ENCODE assay signal across 14 mouse cellular contexts in genomic region chr15:13859193-13859592, GRCm38 (mm10).
A peak's percentile ranks its signal among the peaks of the same experiment; 100 is the strongest.
DNase-seq lines count a peak whose midpoint lies in the region; ATAC-seq and TF ChIP-seq lines count a peak whose summit lies in the region.
"Had no signal": no experiment of that assay in that cellular context is flagged by ENCODE, and none has a peak within 500 bp of the region (broad histone marks: within the 10 kb centered on the region; RNA-seq: fewer than 3 reads in every experiment).

No protein-coding gene starts in this region.

- no peak overlapping the region for H3K27ac ChIP-seq in forebrain, embryonic 13.5 days
- H3K27ac ChIP-seq in forebrain, embryonic 16.5 days (ENCODE audit: low read length) = no peak overlapping the region
- H3K27ac ChIP-seq in limb, embryonic 14.5 days (replicated peaks; ENCODE audit: low read depth, low read length) = no peak overlapping the region
- no peak overlapping the region for H3K27ac ChIP-seq in limb, embryonic 10.5 days
- H3K27ac ChIP-seq: heart, embryonic 10.5 days; neural tube, embryonic 12.5 days had no signal

- no peaks in the 10 kb centered on the region for H3K27me3 ChIP-seq in forebrain, embryonic 13.5 days
- no peaks in the 10 kb centered on the region for H3K27me3 ChIP-seq in forebrain, embryonic 16.5 days (replicated peaks; ENCODE audit: control insufficient read depth, insufficient read depth, low read length)
- no peaks in the 10 kb centered on the region for H3K27me3 ChIP-seq in limb, embryonic 14.5 days (ENCODE audit: control insufficient read depth, insufficient read depth, low read length)
- H3K27me3 ChIP-seq in limb, embryonic 10.5 days (ENCODE audit: low read depth, poor library complexity, severe bottlenecking) = no peaks in the 10 kb centered on the region
- H3K27me3 ChIP-seq: neural tube, embryonic 12.5 days had no signal

- no peak overlapping the region for H3K4me3 ChIP-seq in forebrain, embryonic 13.5 days
- no peak overlapping the region for H3K4me3 ChIP-seq in forebrain, embryonic 16.5 days (replicated peaks; ENCODE audit: low read length)
- no peak overlapping the region for H3K4me3 ChIP-seq in limb, embryonic 14.5 days (replicated peaks; ENCODE audit: low read length)
- H3K4me3 ChIP-seq in limb, embryonic 10.5 days = no peak overlapping the region
- H3K4me3 ChIP-seq: heart, embryonic 10.5 days; neural tube, embryonic 12.5 days had no signal

- peak; percentile 54 for DNase-seq in limb, embryonic 14.5 days (ENCODE audit: low spot score)
- no peak for DNase-seq in limb, embryonic 10.5 days (ENCODE audit: low spot score)
- peak; percentile 5 for DNase-seq in ES-CJ7 (ENCODE audit: low read depth, low spot score)
- peak; percentile 4 for DNase-seq in embryo, embryonic 9.5 days (ENCODE audit: extremely low spot score)
- DNase-seq in thymus, postnatal 36 days = no peak
- DNase-seq: adrenal gland, adult 2 months; cerebellum, adult 18-20 months had no signal

- no peaks in the 10 kb centered on the region for H3K4me1 ChIP-seq in forebrain, embryonic 13.5 days
- H3K4me1 ChIP-seq in forebrain, embryonic 16.5 days (replicated peaks; ENCODE audit: control insufficient read depth, insufficient read depth, low read length) = no peaks in the 10 kb centered on the region
- no peaks in the 10 kb centered on the region for H3K4me1 ChIP-seq in limb, embryonic 14.5 days (ENCODE audit: control insufficient read depth, insufficient read depth, low read length)
- H3K4me1 ChIP-seq in limb, embryonic 10.5 days = no peaks in the 10 kb centered on the region
- H3K4me1 ChIP-seq: heart, embryonic 10.5 days; neural tube, embryonic 12.5 days had no signal

- ATAC-seq in forebrain, embryonic 13.5 days = 0 out of 2 replicates have a peak, but pooled peaks have one; percentile 41
- no peak for ATAC-seq in forebrain, embryonic 16.5 days
- ATAC-seq in limb, embryonic 14.5 days (ENCODE audit: low FRiP score, low read depth) = no peak
- ATAC-seq in granulocyte monocyte progenitor cell, adult 5-6 weeks (replicated peaks; ENCODE audit: poor library complexity, severe bottlenecking) = no peak
- ATAC-seq: CD4-positive, CD25-positive, alpha-beta regulatory T cell, adult 4 months; inflammation-experienced regulatory T-cells, adult 6 months had no signal

- H3K36me3 ChIP-seq in forebrain, embryonic 13.5 days (ENCODE audit: poor library complexity, severe bottlenecking) = no peaks in the 10 kb centered on the region
- H3K36me3 ChIP-seq in forebrain, embryonic 16.5 days (ENCODE audit: control insufficient read depth, insufficient read depth) = no peaks in the 10 kb centered on the region
- H3K36me3 ChIP-seq in limb, embryonic 14.5 days (ENCODE audit: control insufficient read depth, insufficient read depth, low read length) = no peaks in the 10 kb centered on the region
- no peaks in the 10 kb centered on the region for H3K36me3 ChIP-seq in limb, embryonic 10.5 days
- H3K36me3 ChIP-seq: heart, embryonic 10.5 days; neural tube, embryonic 12.5 days had no signal

- H3K4me2 ChIP-seq in forebrain, embryonic 13.5 days = no peak overlapping the region
- H3K4me2 ChIP-seq in forebrain, embryonic 16.5 days (ENCODE audit: low read length) = no peak overlapping the region
- no peak overlapping the region for H3K4me2 ChIP-seq in limb, embryonic 14.5 days (replicated peaks; ENCODE audit: low read depth, low read length, severe bottlenecking)
- H3K4me2 ChIP-seq: neural tube, embryonic 12.5 days had no signal

- 98% methylated on average over 1 of the region's 1 CpGs for WGBS in forebrain, embryonic 13.5 days
- 98% methylated on average over 1 of the region's 1 CpGs for WGBS in forebrain, embryonic 16.5 days
- WGBS in limb, embryonic 14.5 days = 79% methylated on average over 1 of the region's 1 CpGs
- 89% methylated on average over 1 of the region's 1 CpGs for WGBS in limb, embryonic 10.5 days

- no peak overlapping the region for H3K9ac ChIP-seq in forebrain, embryonic 13.5 days
- no peak overlapping the region for H3K9ac ChIP-seq in forebrain, embryonic 16.5 days (replicated peaks; ENCODE audit: low read depth, low read length)
- H3K9ac ChIP-seq in limb, embryonic 14.5 days (ENCODE audit: low read depth, low read length, severe bottlenecking) = no peak overlapping the region
- H3K9ac ChIP-seq: neural tube, embryonic 12.5 days had no signal

- no peak for TF ChIP-seq POLR2A in limb, embryonic 14.5 days (IDR thresholded peaks at IDR 0.05; ENCODE audit: borderline replicate concordance, extremely low read depth, insufficient read depth, insufficient read length)

- H3K9me3 ChIP-seq in forebrain, embryonic 13.5 days (replicated peaks) = no peaks in the 10 kb centered on the region
- H3K9me3 ChIP-seq in forebrain, embryonic 16.5 days (ENCODE audit: control insufficient read depth, low read length) = no peaks in the 10 kb centered on the region
- no peaks in the 10 kb centered on the region for H3K9me3 ChIP-seq in limb, embryonic 14.5 days (ENCODE audit: control insufficient read depth, low read length)
- no peaks in the 10 kb centered on the region for H3K9me3 ChIP-seq in limb, embryonic 10.5 days (replicated peaks)
- H3K9me3 ChIP-seq: heart, embryonic 10.5 days; neural tube, embryonic 12.5 days had no signal

Comparison
In these comparisons a context has a peak if more than half of its experiments do, and no peak if none do; other contexts are left out.
1. DNase-seq: peak in limb, embryonic 14.5 days (single experiment), ES-CJ7 (single experiment) and embryo, embryonic 9.5 days (single experiment); none in limb, embryonic 10.5 days (single experiment) and thymus, postnatal 36 days (0 of 2).